Mouse (Mus musculus): Measurements from ENCODE around the gene Cdca4. TPM values are rescaled to one million over a fixed set of nuclear protein-coding genes. Genes with fewer than 3 reads are reported as not detected.
A peak's percentile ranks its signal among the peaks of the same experiment; 100 is the strongest.

Cdca4 gene
- polyA plus RNA-seq, 1 experiment from 2014 or later: 100 TPM

DNA sequence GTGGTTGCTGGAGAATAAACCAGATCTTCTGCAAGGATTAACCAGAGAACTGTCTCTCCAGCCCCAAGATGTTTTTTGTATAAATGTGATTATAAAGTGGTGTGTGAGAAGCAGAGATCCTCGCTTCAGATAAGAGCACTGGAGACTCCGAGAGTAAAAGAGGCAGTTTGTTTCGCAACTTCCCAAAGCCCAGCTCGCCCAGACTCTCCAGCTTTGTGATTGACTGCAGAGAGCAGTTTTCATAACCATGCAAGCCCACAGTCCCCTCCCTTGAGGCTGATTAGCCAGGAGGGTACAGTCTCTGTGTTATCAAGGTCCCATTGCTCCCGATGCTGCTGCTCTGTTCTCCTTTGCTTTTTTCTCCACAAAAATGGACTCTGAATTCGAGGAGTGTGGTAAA, 4.3 kb upstream of the Cdca4 start:
- Histone ChIP-seq H3K4me1 (peaks cover 7% of the 10 kb centered on the region), H3K9ac (no peak overlapping the region), H3K36me3 (no peaks in the 10 kb centered on the region), H3K4me3 (replicated peaks) (no peak overlapping the region), H3K27me3 (replicated peaks) (no peaks in the 10 kb centered on the region), H3K9me3 (no peaks in the 10 kb centered on the region), H3K27ac (no peak overlapping the region), H3K4me2 (no peak overlapping the region)
- ATAC-seq (ENCODE audit: insufficient read depth, low FRiP score, low read depth): no peak
- WGBS: 68% methylated on average over 6 of the region's 6 CpGs

DNA sequence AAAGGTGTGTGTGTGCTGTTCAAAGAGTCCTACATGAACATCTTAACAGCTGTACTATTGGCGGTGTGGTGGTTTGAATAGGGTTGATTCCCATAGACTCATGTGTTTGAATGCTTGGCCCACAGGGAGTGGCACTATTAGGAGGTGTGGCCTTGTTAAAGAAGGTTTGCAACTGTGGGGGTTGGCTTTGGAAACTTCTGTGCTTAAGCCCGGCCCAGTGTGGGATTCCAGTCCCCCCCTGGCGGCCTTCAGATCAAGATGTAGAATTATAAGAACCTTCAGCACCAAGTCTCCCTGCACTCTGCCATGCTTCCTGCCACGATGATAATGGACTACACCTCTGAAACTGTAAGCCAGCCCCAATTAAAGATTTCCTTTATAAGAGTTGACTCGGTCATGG, 3.2 kb upstream of the Cdca4 start:
- no peak overlapping the region for H3K4me3 ChIP-seq (replicated peaks)
- no peaks in the 10 kb centered on the region for H3K9me3 ChIP-seq
- H3K27ac ChIP-seq: no peak overlapping the region
- no peak overlapping the region for H3K9ac ChIP-seq
- H3K36me3 ChIP-seq: no peaks in the 10 kb centered on the region
- 90% methylated on average over 5 of the region's 5 CpGs for WGBS
- peaks cover 16% of the 10 kb centered on the region for H3K4me1 ChIP-seq
- no peak for ATAC-seq (ENCODE audit: insufficient read depth, low FRiP score, low read depth)
- H3K27me3 ChIP-seq (replicated peaks): no peaks in the 10 kb centered on the region
- no peak overlapping the region for H3K4me2 ChIP-seq

DNA sequence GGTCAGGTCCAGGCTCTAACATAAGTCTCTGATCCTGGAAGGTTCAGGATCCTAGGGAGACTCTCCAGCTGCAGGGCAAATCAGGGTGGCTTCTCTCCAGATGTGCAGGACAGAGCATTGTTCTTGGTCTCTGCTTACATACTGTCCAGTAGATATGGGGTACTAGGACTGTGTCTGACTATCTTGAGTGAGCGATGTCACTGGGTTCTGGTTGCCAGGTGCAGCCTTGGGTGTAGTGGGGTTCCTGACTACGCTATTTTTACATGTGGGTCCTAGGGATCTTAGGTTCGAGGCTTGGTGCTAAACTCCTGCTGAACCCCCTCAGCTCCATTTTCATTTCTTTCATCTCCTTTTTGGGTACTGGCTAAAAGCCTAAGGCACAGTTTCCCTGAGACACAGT, 1.3 kb upstream of the Cdca4 start:
- peak overlapping the region; percentile 59 for H3K4me2 ChIP-seq
- ATAC-seq (ENCODE audit: insufficient read depth, low FRiP score, low read depth): no peak
- H3K4me3 ChIP-seq (replicated peaks): peak overlapping the region; percentile 88
- H3K27ac ChIP-seq: no peak overlapping the region
- WGBS: 81% methylated on average over 3 of the region's 3 CpGs
- no peaks in the 10 kb centered on the region for H3K9me3 ChIP-seq
- H3K4me1 ChIP-seq: peaks cover 23% of the 10 kb centered on the region
- no peaks in the 10 kb centered on the region for H3K36me3 ChIP-seq
- no peaks in the 10 kb centered on the region for H3K27me3 ChIP-seq (replicated peaks)
- H3K9ac ChIP-seq: peak overlapping the region; percentile 45; the same call in 1 of the 2 replicates

DNA sequence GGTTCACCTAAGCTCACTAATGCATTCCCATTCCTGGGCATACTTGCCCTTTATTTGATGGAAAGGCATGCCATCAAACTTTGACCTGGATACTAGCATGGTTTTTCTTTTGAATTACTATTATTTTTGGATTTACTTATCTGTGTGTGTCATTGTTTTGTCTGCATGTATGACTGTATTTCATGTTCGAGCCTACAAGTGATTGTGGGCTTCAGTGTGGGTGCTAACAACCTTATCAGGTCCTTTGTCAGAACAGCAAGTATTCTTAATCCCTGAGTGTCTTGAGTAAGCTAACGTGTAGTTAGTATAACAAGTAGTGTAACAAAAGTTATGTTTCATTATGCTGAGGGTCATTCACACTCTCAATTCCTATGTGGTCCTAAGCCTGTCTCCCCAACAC, 918 bp upstream of the Cdca4 start:
- WGBS: 30% methylated on average over 2 of the region's 2 CpGs
- Histone ChIP-seq H3K36me3 (0 out of 2 replicates have a peak, but pooled peaks cover under 1% of the 10 kb centered on the region), H3K27ac (no peak overlapping the region)

DNA sequence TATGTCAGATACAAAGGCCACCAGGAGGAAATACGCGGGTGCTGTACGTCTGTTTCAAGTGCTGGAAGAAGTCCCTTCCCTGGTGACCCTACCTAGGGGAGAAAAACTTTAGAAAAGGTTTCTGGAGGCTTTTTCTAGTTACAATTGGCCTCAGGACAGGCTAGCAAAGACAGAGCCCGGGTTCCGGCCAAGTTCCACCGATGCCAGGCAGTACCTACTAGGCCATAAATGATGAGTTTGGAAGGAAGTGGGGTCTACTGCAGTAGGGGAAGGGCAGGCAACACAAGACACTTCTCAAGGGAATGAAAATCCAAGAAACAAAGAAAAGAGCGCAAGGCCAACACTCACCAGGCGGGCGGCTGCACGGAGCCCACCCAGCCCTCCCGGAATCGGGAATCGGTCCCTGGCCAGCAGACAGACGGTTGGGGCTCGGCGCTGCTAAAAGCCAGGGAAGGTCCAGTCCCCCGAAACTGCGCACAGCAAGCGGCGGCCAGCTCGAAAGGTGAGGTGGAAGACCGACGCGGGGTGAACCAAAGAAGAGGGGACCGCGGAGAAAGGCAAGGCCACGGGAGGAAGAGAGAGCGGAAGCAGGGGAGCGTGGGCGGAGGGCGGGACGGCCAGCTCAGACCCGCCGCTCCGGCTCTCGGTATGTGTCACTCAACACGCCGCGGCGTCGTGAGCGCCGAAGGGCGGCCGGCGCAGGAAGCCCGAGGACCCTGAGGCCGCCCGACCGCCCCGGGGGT, 551 bp downstream of the Cdca4 start:
- WGBS: under 1% methylated on average over 50 of the region's 51 CpGs
- H3K36me3 ChIP-seq: peaks cover 5% of the 10 kb centered on the region; the same call in 1 of the 2 replicates

More for the DNA sequence above, 918 bp upstream of the Cdca4 start:
- H3K9me3 ChIP-seq: no peaks in the 10 kb centered on the region
- H3K4me3 ChIP-seq (replicated peaks): peak overlapping the region; percentile 88
- ATAC-seq (ENCODE audit: insufficient read depth, low FRiP score, low read depth): no peak
- peak overlapping the region; percentile 45; the same call in 1 of the 2 replicates for H3K9ac ChIP-seq
- H3K4me1 ChIP-seq: peaks cover 24% of the 10 kb centered on the region
- H3K27me3 ChIP-seq (replicated peaks): no peaks in the 10 kb centered on the region
- peak overlapping the region; percentile 59 for H3K4me2 ChIP-seq

DNA sequence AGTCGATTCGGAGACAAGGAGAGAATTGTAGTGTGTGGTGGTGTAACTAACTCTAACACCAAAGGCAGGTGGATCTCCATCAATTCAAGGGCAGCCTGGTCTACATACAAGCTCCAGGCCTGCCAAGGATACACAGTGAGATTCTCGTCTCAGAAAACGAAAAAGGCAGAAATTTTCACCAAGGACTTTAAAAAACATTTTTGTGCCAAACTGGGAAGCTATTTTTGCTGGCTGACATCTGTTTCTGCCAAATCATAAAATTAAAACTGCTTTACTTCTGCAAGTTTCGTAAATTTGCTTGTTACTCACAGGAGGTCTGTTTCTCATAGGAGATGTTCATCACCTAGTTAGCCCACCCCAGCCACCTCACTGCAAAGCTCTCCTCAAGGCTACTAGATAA, 3.3 kb downstream of the Cdca4 start:
- H3K4me1 ChIP-seq: peaks cover 38% of the 10 kb centered on the region
- no peak overlapping the region for H3K4me2 ChIP-seq
- peaks cover 15% of the 10 kb centered on the region for H3K36me3 ChIP-seq
- H3K9ac ChIP-seq: no peak overlapping the region
- 0 out of 2 replicates have a peak overlapping the region, but pooled peaks have one; percentile 7 for H3K27ac ChIP-seq
- WGBS: 80% methylated on average over 5 of the region's 5 CpGs
- H3K9me3 ChIP-seq: no peaks in the 10 kb centered on the region
- no peak for ATAC-seq (ENCODE audit: insufficient read depth, low FRiP score, low read depth)
- H3K27me3 ChIP-seq (replicated peaks): no peaks in the 10 kb centered on the region
- no peak overlapping the region for H3K4me3 ChIP-seq (replicated peaks)

More for the DNA sequence above, 551 bp downstream of the Cdca4 start:
- peaks cover 33% of the 10 kb centered on the region for H3K4me1 ChIP-seq
- H3K4me3 ChIP-seq (replicated peaks): peak overlapping the region; percentile 88
- peak overlapping the region; percentile 55 for H3K4me2 ChIP-seq
- peak overlapping the region; percentile 88 for H3K9ac ChIP-seq
- ATAC-seq (ENCODE audit: insufficient read depth, low FRiP score, low read depth): peak; percentile 76
- peak overlapping the region; percentile 94 for H3K27ac ChIP-seq
- H3K27me3 ChIP-seq (replicated peaks): no peaks in the 10 kb centered on the region
- H3K9me3 ChIP-seq: no peaks in the 10 kb centered on the region

DNA sequence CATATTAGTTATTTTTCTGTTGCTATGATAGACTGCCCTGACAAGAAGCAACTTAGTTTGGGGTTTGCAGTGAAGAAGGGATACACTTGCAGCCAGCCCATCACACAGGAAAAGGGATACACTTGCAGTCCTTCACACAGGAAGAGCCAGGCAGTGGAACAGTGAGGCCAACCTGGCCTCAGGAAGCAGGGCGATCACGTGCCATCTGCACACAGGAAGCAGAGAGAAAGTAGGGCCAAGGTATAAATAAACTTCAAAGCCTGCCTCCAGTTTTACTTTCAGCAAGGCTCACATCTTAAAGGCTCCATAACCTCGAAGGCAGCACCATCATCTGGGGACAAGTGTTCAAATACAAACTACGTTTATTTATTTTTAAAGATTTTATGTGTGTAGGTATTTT, 6.0 kb downstream of the Cdca4 start:
- Histone ChIP-seq H3K27me3 (replicated peaks) (no peaks in the 10 kb centered on the region), H3K9ac (no peak overlapping the region), H3K36me3 (peaks cover 39% of the 10 kb centered on the region), H3K4me3 (replicated peaks) (no peak overlapping the region), H3K4me2 (no peak overlapping the region), H3K27ac (peak overlapping the region; percentile 63; the same call in 1 of the 2 replicates), H3K9me3 (no peaks in the 10 kb centered on the region), H3K4me1 (peaks cover 30% of the 10 kb centered on the region)
- ATAC-seq (ENCODE audit: insufficient read depth, low FRiP score, low read depth): no peak
- 48% methylated on average over 4 of the region's 4 CpGs for WGBS

DNA sequence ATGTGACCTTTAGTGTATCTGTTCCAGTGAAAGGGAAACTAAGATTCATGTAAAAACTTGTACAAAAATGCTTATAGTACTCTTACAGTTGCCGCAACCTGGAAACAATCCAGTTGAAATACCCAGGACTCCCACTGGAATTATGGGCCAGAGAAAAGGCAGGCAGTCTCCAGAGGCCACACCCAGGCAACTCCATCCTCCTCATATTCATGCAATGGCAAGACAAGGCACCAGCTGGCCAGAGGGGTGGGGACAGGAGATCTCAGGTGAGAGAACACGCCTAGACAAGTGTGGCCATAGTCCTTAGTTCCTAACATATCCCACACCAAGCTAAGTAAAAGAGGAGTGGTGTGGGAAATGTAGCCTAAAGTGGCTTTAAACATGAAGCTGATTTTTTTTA, 6.5 kb downstream of the Cdca4 start:
- H3K4me3 ChIP-seq (replicated peaks): no peak overlapping the region
- no peaks in the 10 kb centered on the region for H3K9me3 ChIP-seq
- peaks cover 42% of the 10 kb centered on the region for H3K36me3 ChIP-seq
- WGBS: 76% methylated on average over 2 of the region's 2 CpGs
- peak overlapping the region; percentile 63; the same call in 1 of the 2 replicates for H3K27ac ChIP-seq
- H3K4me1 ChIP-seq: peaks cover 25% of the 10 kb centered on the region
- H3K4me2 ChIP-seq: no peak overlapping the region
- no peak for ATAC-seq (ENCODE audit: insufficient read depth, low FRiP score, low read depth)
- no peak overlapping the region for H3K9ac ChIP-seq
- no peaks in the 10 kb centered on the region for H3K27me3 ChIP-seq (replicated peaks)

DNA sequence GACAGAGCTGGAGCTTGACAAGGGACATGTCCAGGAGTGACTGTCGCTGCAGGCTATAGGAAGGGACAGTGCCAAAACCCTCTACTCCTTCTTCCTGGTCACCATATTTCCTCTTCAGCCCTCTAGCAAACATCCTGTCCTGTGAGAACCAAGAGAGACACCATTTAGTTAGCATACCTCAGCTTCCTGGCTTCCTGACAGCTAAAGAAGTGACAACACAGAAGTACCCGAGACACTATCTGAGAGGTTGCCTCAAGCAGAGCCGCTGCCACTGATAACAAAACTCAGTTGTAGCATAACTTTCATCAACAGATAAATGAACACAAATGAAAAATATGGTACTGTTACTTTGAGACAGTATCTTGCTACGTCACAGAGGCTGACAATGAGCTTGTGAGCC, 7.2 kb downstream of the Cdca4 start:
- WGBS: 73% methylated on average over 4 of the region's 4 CpGs
- H3K36me3 ChIP-seq: peaks cover 42% of the 10 kb centered on the region
- no peak overlapping the region for H3K4me3 ChIP-seq (replicated peaks)
- no peak overlapping the region; the same call in 1 of the 2 replicates for H3K27ac ChIP-seq
- ATAC-seq (ENCODE audit: insufficient read depth, low FRiP score, low read depth): no peak
- no peak overlapping the region for H3K4me2 ChIP-seq
- no peaks in the 10 kb centered on the region for H3K27me3 ChIP-seq (replicated peaks)
- no peak overlapping the region for H3K9ac ChIP-seq
- H3K9me3 ChIP-seq: no peaks in the 10 kb centered on the region
- peaks cover 18% of the 10 kb centered on the region for H3K4me1 ChIP-seq

DNA sequence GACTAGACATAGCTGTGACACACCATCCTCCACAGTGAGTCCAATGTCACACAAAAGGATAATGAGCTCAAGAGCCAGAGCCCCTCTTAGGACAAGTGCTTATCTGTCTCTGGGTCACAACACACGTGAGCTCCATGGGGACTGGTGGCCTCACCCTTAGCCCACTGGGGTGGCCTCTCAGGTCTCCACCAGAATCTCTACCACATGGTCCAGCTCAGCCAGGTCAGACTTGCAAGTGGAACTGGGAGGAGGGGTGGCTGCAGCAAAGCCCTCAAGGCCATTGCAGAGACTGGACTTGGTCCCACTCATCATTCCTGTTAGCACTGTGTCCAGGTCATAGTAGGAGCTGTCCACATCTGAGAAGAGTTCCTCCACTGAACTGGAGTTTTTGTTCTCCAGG, 8.0 kb downstream of the Cdca4 start:
- no peaks in the 10 kb centered on the region for H3K9me3 ChIP-seq
- WGBS: 64% methylated on average over 1 of the region's 1 CpGs
- H3K4me2 ChIP-seq: no peak overlapping the region
- no peak for ATAC-seq (ENCODE audit: insufficient read depth, low FRiP score, low read depth)
- H3K4me3 ChIP-seq (replicated peaks): no peak overlapping the region
- H3K27ac ChIP-seq: 0 out of 2 replicates have a peak overlapping the region, but pooled peaks have one; percentile 21
- peaks cover 15% of the 10 kb centered on the region for H3K4me1 ChIP-seq
- H3K9ac ChIP-seq: no peak overlapping the region
- H3K36me3 ChIP-seq: peaks cover 42% of the 10 kb centered on the region
- H3K27me3 ChIP-seq (replicated peaks): no peaks in the 10 kb centered on the region

DNA sequence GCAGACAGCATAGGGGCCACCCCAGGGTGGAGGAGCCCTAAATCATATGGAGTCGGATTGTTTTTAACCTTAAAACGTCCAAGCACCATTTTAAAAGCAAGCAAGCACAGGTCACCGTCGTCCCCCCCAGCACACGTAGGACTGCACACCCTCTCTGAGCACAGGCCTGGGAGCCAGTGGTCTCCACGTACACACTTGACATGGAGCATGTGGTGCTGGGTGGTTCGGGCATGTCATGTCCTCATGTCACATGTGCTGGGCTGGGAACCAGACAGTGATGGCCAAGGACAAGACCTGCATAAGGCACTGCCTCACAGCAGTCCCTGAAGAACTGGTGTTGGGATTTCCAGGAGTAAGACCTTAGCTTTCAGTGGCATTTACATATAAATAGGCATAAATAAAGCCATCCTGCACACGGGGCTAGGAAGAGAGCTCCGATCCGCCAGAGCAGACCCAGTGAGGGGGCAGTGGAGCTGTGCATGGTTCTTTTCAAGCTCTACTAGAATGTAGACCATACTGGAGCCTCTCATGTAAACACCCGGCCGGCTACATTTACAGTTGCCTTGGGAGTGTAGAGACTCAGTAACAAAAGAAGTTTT, 8.7 kb downstream of the Cdca4 start:
- Histone ChIP-seq H3K4me2 (no peak overlapping the region), H3K9me3 (no peaks in the 10 kb centered on the region), H3K4me1 (peaks cover 15% of the 10 kb centered on the region), H3K27me3 (replicated peaks) (no peaks in the 10 kb centered on the region), H3K4me3 (replicated peaks) (no peak overlapping the region), H3K9ac (no peak overlapping the region), H3K27ac (no peak overlapping the region), H3K36me3 (peaks cover 42% of the 10 kb centered on the region)
- ATAC-seq (ENCODE audit: insufficient read depth, low FRiP score, low read depth): no peak
- WGBS: 78% methylated on average over 12 of the region's 12 CpGs

DNA sequence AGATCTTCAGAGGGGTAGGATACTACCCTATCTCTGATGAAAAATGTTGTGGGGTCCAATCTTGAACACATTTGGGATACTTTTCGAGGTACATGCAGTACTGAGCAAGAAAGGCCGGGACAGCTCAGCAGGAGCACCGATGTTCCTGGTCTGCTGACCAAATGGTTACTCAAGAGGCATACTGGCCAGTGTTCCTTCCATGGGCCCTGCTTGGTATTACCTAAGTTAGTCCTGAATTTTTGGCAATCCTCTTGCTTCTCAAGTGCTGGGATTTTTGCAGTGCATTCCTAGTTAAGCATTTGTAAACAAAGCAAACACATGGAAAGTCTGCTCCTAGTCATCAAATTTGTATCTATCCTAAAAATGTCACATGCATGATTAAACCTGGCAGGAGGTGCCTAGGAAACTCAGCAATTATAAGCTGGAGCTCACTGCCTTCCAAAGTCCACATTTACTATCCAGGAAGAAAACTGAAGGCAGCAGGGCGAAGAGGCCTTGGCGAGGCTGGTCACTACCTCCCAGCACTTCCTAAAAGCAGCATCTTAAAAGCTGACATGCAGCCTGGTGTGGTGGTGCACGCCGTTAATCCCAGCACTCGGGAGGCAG, 10.1 kb downstream of the Cdca4 start:
- H3K9ac ChIP-seq: no peak overlapping the region
- H3K4me1 ChIP-seq: peaks cover 7% of the 10 kb centered on the region
- ATAC-seq (ENCODE audit: insufficient read depth, low FRiP score, low read depth): no peak
- no peak overlapping the region for H3K4me3 ChIP-seq (replicated peaks)
- no peaks in the 10 kb centered on the region for H3K9me3 ChIP-seq
- H3K27me3 ChIP-seq (replicated peaks): no peaks in the 10 kb centered on the region
- WGBS: 86% methylated on average over 8 of the region's 8 CpGs
- H3K27ac ChIP-seq: no peak overlapping the region
- H3K36me3 ChIP-seq: peaks cover 37% of the 10 kb centered on the region
- no peak overlapping the region for H3K4me2 ChIP-seq

Data from stomach, embryonic 15.5 days (tissue).